Mouse (Mus musculus) CD4-positive, CD25-positive, alpha-beta regulatory T cell, adult 4 months (primary cell): Measurements from ENCODE around the gene Unk. TPM values are rescaled to one million over a fixed set of nuclear protein-coding genes. Genes with fewer than 3 reads are reported as not detected.

Experiments
- ATAC-seq: one replicate; pipeline ENCODE4 v1.8.0; 2017
- polyA plus RNA-seq, 2 experiments: library from polyadenylated mRNA; unstranded; fragments of 100-300 nt; shearing (Covaris generic); gene quantifications; one replicate each; pipeline ENCODE4 v1.2.1; 2017

Gene Unk
- polyA plus RNA-seq, 2 experiments from 2014 or later = 10.4 to 16.1 TPM

GRCm38 (mm10) chr11:116110131-116110530, 80.0 kb downstream of the Unk start:
- no peak for ATAC-seq

GRCm38 (mm10) chr11:116110540-116110939, 80.4 kb downstream of the Unk start:
- no peak for ATAC-seq

Other genes with a start within 250 kb of the Unk start
- under 1 TPM; 0.69 to 0.85 TPM for gene Caskin2, start 216.7 kb upstream of the Unk start, polyA plus RNA-seq
- gene Tsen54, start 215.6 kb upstream of the Unk start, polyA plus RNA-seq = 10 to 100 TPM; 11.0 to 16.2 TPM
- gene Llgl2, start 206.3 kb upstream of the Unk start, polyA plus RNA-seq = 10 to 100 TPM in 1 of 2 experiments, 1 to 10 TPM in 1; 7.9 to 11.1 TPM
- not detected for gene Myo15b, start 171.9 kb upstream of the Unk start, polyA plus RNA-seq
- 1 to 10 TPM in 1 of 2 experiments, under 1 TPM in 1; 0.94 to 1.5 TPM for gene Smim5, start 130.4 kb upstream of the Unk start, polyA plus RNA-seq
- 1 to 10 TPM; 1.9 to 2.8 TPM for gene Smim6, start 118.3 kb upstream of the Unk start, polyA plus RNA-seq
- 10 to 100 TPM; 42.0 to 46.9 TPM for gene Sap30bp, start 97.0 kb upstream of the Unk start, polyA plus RNA-seq
- gene Recql5, start 96.8 kb upstream of the Unk start, polyA plus RNA-seq = 10 to 100 TPM; 21.9 to 41.9 TPM
- not detected for gene Itgb4, start 55.6 kb upstream of the Unk start, polyA plus RNA-seq
- 10 to 100 TPM; 13.1 to 18.4 TPM for gene Galk1, start 17.6 kb upstream of the Unk start, polyA plus RNA-seq
- 1,000 to 10,000 TPM; 1,562 to 1,754 TPM for gene H3f3b, start 2.4 kb upstream of the Unk start, polyA plus RNA-seq
- 100 to 1,000 TPM in 1 of 2 experiments, 10 to 100 TPM in 1; 73.8 to 138 TPM for gene Unc13d, start 47.6 kb downstream of the Unk start, polyA plus RNA-seq
- gene Wbp2, start 56.7 kb downstream of the Unk start, polyA plus RNA-seq = 100 to 1,000 TPM; 133 to 265 TPM
- not detected for gene Trim47, start 96.9 kb downstream of the Unk start, polyA plus RNA-seq
- 10 to 100 TPM; 14.4 to 17.9 TPM for gene Trim65, start 100.8 kb downstream of the Unk start, polyA plus RNA-seq
- gene Mrpl38, start 108.5 kb downstream of the Unk start, polyA plus RNA-seq = 10 to 100 TPM; 22.7 to 25.5 TPM
- gene Fbf1, start 137.8 kb downstream of the Unk start, polyA plus RNA-seq = 1 to 10 TPM; 2.8 to 5.2 TPM
- 10 to 100 TPM; 44.6 to 49.5 TPM for gene Ten1, start 168.5 kb downstream of the Unk start, polyA plus RNA-seq
- gene Acox1, start 168.7 kb downstream of the Unk start, polyA plus RNA-seq = 10 to 100 TPM; 16.9 to 24.2 TPM
- gene Evpl, start 207.8 kb downstream of the Unk start, polyA plus RNA-seq = not detected
- gene Srp68, start 243.9 kb downstream of the Unk start, polyA plus RNA-seq = 10 to 100 TPM; 39.5 to 53.9 TPM